16 mouse cellular contexts compared by ENCODE assay signal in genomic region chr4:118692412-118692973, GRCm38 (mm10). TPM values are rescaled to one million over a fixed set of nuclear protein-coding genes. Genes with fewer than 3 reads are reported as not detected.
DNase-seq lines count a peak whose midpoint lies in the region; ATAC-seq and TF ChIP-seq lines count a peak whose summit lies in the region.
"Had no signal": no experiment of that assay in that cellular context is flagged by ENCODE, and none has a peak within 500 bp of the region (broad histone marks: within the 10 kb centered on the region; RNA-seq: fewer than 3 reads in every experiment).

Olfr1342 (minus strand) TSS chr4:118692756.

- H3K9me3 ChIP-seq in E14TG2a.4 (ENCODE audit: low read length) = no peaks in the 10 kb centered on the region
- no peaks in the 10 kb centered on the region for H3K9me3 ChIP-seq in limb, embryonic 13.5 days
- H3K9me3 ChIP-seq: forebrain, embryonic 13.5 days; midbrain, embryonic 13.5 days had no signal

- peaks cover 27% of the 10 kb centered on the region for H3K4me1 ChIP-seq in E14TG2a.4 (replicated peaks; ENCODE audit: low read depth, low read length)
- H3K4me1 ChIP-seq in limb, embryonic 13.5 days = peaks cover 18% of the 10 kb centered on the region; the same call in 1 of the 2 replicates

- peak within 1 kb of the TSS; percentile 55 for H3K4me3 ChIP-seq in E14TG2a.4 (replicated peaks; ENCODE audit: low read length)
- no peak within 1 kb of the TSS for H3K4me3 ChIP-seq in limb, embryonic 13.5 days
- H3K4me3 ChIP-seq: forebrain, embryonic 13.5 days; hindbrain, embryonic 13.5 days; midbrain, embryonic 13.5 days had no signal

- DNase-seq in embryo, embryonic 11 days = peak; percentile 6
- DNase-seq in embryo, embryonic 10.5 days (ENCODE audit: low spot score) = no peak
- peak; percentile 4 for DNase-seq in kidney, postnatal 10 days
- DNase-seq in kidney, adult 8-10 months = no peak
- no peak for DNase-seq in cerebellum, postnatal 10 days
- no peak for DNase-seq in layer of hippocampus, adult 11-12 months (ENCODE audit: low spot score)
- DNase-seq: adrenal gland, adult 2 months; cerebellum, adult 2 months; kidney, postnatal 25 days; layer of hippocampus, postnatal 36 days; left cerebral cortex, postnatal 4 days had no signal

- H3K27me3 ChIP-seq in E14TG2a.4 (ENCODE audit: insufficient read depth, low read length) = peaks cover 28% of the 10 kb centered on the region
- no peaks in the 10 kb centered on the region for H3K27me3 ChIP-seq in limb, embryonic 13.5 days
- H3K27me3 ChIP-seq: forebrain, embryonic 13.5 days; hindbrain, embryonic 13.5 days; midbrain, embryonic 13.5 days had no signal

- WGBS in limb, embryonic 13.5 days = 37% methylated on average over 12 of the region's 12 CpGs

- TF ChIP-seq CTCF in E14TG2a.4 (conservative IDR thresholded peaks at IDR 0.05; ENCODE audit: low read length) = no peak

- H3K27ac ChIP-seq in limb, embryonic 13.5 days = peak within 1 kb of the TSS; percentile 39; the same call in 1 of the 2 replicates
- H3K27ac ChIP-seq: forebrain, embryonic 13.5 days; hindbrain, embryonic 13.5 days; midbrain, embryonic 13.5 days had no signal

- peak within 1 kb of the TSS; percentile 42 for H3K4me2 ChIP-seq in limb, embryonic 13.5 days (replicated peaks)
- H3K4me2 ChIP-seq: forebrain, embryonic 13.5 days; hindbrain, embryonic 13.5 days; midbrain, embryonic 13.5 days had no signal

- no peak within 1 kb of the TSS for H3K9ac ChIP-seq in limb, embryonic 13.5 days
- H3K9ac ChIP-seq: forebrain, embryonic 13.5 days; hindbrain, embryonic 13.5 days; midbrain, embryonic 13.5 days had no signal

- no peak for ATAC-seq in limb, embryonic 13.5 days (ENCODE audit: low FRiP score, low read depth)
- ATAC-seq: forebrain, embryonic 13.5 days; midbrain, embryonic 13.5 days had no signal

- no peaks in the 10 kb centered on the region for H3K36me3 ChIP-seq in E14TG2a.4 (ENCODE audit: insufficient read depth, low read length)
- H3K36me3 ChIP-seq in limb, embryonic 13.5 days = no peaks in the 10 kb centered on the region
- H3K36me3 ChIP-seq: hindbrain, embryonic 13.5 days; midbrain, embryonic 13.5 days had no signal

RNA-seq across cellular contexts. Expression of gene Olfr1342, which starts in this region (rescaled TPM):
- 0.11 and 0.14 TPM in 2 replicates for polyA plus RNA-seq in limb, embryonic 13.5 days (2015; fragmentation: Nextera tagmentation; extraction: Ambion mirVana)
- polyA plus RNA-seq: adrenal gland, adult 2 months; cerebellum, adult 2 months; forebrain, embryonic 13.5 days; hindbrain, embryonic 13.5 days; midbrain, embryonic 13.5 days had no signal

Comparison
In these comparisons a context has a peak if more than half of its experiments do, and no peak if none do; other contexts are left out.
1. DNase-seq: peak in embryo, embryonic 11 days (single experiment) and kidney, postnatal 10 days (single experiment); none in embryo, embryonic 10.5 days (single experiment), kidney, adult 8-10 months (0 of 2), cerebellum, postnatal 10 days (0 of 2) and layer of hippocampus, adult 11-12 months (single experiment).